Mouse (Mus musculus): Measurements from ENCODE around the gene Folr2. TPM values are rescaled to one million over a fixed set of nuclear protein-coding genes. Genes with fewer than 3 reads are reported as not detected.

Folr2 gene
- polyA plus RNA-seq, 2 experiments from 2014 or later = not detected

DNA sequence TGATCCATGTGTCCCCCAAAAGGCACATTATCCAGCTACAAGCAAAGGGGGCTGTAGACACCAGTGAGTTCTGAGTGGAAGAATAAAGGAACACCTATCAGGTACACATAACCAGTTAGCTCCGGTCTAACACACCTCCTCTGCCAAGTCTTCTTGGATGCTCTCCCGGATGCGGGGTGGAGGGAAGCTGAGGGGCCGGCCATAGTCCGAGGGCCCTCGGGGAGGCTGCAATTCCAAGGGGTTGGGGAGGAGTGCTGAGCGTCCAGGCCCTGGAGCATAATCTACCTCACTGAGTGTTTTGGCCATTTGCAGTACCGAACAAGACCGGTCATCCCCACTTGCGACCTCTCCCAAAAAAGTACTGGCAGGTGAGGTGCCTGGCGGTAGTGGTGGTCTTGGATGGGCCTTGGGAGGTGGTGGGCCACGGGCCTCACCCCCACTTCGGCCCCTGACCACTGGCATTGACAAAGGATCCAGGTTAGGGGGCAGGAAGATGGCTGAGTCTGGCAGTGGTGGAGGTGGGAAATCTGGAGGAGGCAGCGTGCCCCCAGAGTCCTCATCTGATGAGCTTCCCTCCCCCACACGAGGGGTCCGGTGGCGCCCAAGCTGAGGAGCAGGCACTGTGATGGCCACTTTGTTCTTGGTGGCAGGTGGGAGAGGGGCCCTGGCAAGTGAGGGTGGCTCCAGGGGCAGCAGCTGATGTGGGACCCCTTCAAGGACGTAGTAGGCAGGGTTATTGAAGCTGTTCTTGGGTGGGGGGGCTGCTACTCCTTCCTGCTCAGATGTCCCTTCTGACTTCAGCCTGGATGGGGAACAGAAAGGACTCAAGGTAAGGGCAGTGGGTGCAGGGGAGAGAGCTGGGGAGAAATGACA lies 33.0 kb downstream of the Folr2 start:
- no peak for ATAC-seq

DNA sequence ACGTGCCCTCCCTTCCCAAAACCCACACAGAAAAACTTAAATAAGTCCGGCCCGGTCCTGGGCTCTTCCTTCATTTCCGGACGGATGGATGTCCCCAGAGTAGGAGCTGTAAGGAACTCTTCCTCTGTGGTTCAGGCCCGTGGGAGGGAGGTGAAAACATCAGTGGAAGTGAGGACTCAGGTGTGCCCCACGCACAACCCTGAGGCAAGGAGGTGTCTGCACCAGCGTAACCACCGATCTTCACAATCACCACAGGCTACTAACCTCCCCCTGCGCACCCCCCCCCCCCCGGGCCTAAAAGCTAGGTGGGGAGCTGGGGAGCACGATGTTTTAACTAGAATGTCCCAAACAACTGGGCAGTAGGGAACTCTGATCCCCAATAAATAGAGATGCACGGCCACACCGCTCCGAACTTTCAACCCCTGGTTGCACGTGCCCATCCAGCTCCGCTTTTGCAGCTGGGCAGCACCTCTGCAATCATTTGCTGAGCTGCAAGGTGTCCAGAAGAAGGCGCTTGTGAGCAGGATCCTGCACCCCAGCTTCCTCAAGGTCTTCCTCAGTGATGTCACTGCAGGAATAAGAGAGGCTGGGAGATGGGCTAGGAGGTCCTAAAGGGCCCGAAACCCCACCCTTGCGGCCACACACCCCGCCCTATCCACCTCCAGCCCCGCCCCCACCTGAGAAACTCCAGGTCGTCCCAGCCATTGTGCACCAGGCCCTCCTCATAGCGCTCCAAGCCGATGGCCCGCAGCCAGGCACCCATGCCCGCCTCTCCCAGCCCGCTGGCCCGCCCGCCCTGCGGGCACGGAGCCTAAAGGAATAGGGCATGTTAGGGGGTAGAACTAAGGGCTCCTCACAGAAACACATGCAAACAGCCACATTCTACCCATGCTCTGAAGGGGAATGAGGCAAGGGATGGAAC lies 33.9 kb downstream of the Folr2 start:
- ATAC-seq = no peak

DNA sequence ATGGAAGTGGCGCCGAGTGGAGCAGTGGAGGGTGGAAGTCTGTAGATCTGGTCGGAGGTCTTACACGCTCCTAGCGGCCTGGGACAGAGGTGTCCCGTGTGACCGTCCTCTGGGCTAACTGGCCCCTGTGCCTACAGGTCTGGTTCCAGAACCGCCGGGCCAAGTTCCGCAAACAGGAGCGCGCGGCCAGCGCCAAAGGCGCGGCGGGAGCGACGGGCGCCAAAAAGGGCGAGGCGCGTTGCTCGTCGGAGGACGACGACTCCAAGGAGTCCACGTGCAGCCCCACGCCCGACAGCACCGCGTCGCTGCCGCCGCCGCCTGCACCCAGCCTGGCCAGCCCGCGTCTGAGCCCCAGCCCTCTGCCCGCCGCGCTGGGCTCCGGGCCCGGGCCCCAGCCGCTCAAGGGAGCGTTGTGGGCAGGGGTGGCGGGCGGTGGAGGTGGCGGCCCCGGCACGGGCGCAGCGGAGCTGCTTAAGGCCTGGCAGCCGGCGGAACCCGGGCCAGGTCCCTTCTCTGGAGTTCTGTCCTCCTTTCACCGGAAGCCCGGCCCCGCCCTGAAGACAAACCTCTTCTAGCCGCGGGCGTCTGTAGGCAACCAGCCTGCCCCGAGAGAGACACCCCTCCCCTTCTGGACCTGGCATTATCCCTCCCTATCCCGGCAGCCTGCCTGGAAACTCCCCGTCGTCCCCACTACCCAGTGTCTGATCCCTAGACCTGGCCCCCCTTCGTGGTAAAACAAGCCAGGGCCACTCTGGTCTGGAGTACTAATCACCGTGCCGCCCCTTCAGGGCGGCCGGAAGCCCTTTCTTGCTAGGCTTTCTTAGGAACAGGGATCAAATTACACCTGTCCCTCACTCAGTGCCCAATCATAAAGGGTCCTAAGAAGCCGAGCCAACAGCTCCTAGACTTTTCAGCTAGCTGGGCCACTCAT lies 35.2 kb downstream of the Folr2 start:
- peak; percentile 77 for ATAC-seq

DNA sequence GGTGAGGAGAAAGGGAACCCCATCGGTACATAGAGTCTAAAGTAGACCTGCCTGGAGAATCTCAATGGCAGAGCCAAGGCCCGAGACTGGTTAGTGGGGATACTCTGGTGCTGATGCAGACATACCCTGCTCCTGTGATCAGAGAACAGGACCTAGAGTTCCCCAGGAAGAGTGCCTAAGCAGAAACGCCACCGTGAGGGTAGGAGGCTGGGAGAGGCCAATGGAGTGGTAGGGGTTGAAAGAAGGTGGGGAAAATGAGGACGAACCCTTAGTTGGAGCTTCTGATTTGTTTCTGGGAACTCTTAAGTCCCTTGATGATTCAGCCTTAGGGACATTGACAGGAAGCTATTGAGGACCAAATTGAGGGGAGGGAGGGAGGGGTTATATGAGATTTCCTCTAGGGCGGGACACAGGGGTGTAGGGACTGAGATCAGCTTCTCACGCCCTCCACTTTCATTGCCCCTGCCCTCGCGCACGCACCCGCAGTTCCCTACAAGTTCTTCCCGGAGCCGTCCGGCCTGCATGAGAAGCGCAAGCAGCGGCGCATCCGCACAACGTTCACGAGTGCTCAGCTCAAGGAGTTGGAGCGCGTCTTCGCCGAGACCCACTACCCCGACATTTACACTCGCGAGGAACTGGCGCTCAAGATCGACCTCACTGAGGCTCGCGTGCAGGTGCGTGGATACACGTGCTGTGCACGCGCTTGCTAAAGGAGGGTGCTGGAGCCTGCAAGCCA lies 36.5 kb downstream of the Folr2 start:
- ATAC-seq = no peak

DNA sequence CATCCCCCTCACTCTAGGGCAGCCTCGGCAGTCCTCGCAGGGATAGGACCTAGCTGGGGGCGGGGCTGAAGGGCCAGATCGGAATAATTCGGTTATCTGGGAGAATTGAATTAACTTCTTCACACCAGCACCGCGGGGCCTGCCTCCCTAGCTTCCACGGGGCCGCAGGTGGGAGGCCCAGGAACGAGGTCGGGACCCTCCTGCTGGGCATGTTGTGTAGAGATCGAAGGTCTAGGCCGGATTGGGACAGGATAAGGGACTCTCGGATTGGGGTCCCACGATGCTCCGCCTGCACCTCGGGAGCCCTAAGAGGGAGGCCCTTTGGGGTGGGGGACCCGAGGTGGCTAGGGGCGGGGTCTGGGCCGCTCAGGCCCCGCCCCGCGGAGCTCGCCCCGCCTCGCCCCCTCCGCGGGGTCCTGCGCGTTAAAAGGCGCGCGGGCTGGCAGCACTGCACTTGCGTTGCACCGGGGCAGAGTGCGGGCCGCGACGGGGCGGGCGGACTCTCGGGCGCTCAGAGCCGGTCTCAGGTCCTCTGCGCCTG lies 39.1 kb downstream of the Folr2 start, which contains the start of gene Phox2a:
Gene Phox2a (plus strand): TSS at position 453 of the 541 bp plus-strand sequence.
- no peak for ATAC-seq

Other genes with a start within 250 kb of the Folr2 start
- gene Clpb, start 193.6 kb downstream of the Folr2 start, polyA plus RNA-seq (2017; shearing (Covaris generic)) = 10 to 100 TPM in 1 of 2 experiments, 1 to 10 TPM in 1; 8.8 to 13.3 TPM
- not detected for gene Phox2a, start 38.9 kb downstream of the Folr2 start, polyA plus RNA-seq (2017; shearing (Covaris generic))
- 1 to 10 TPM; 1.5 to 2.6 TPM for gene Inppl1, start 19.0 kb downstream of the Folr2 start, polyA plus RNA-seq (2017; shearing (Covaris generic))
- 10 to 100 TPM; 47.2 to 61.9 TPM for gene Anapc15, start 6.5 kb upstream of the Folr2 start, polyA plus RNA-seq (2017; shearing (Covaris generic))
- not detected for gene Folr1, start 13.6 kb upstream of the Folr2 start, polyA plus RNA-seq (2017; shearing (Covaris generic))
- 100 to 1,000 TPM; 127 to 131 TPM for gene Lamtor1, start 48.7 kb upstream of the Folr2 start, polyA plus RNA-seq (2017; shearing (Covaris generic))
- under 1 TPM in 1 of 2 experiments, not detected in 1; 0.46 TPM for gene Tomt, start 49.2 kb upstream of the Folr2 start, polyA plus RNA-seq (2017; shearing (Covaris generic))
- 1 to 10 TPM; 1.8 to 2.0 TPM for gene Lrrc51, start 76.7 kb upstream of the Folr2 start, polyA plus RNA-seq (2017; shearing (Covaris generic))
- 10 to 100 TPM; 59.1 to 76.8 TPM for gene Numa1, start 76.9 kb upstream of the Folr2 start, polyA plus RNA-seq (2017; shearing (Covaris generic))
- gene Il18bp, start 161.5 kb upstream of the Folr2 start, polyA plus RNA-seq (2017; shearing (Covaris generic)) = 1 to 10 TPM; 5.2 to 8.0 TPM
- gene Rnf121, start 208.3 kb upstream of the Folr2 start, polyA plus RNA-seq (2017; shearing (Covaris generic)) = 10 to 100 TPM; 19.5 to 20.2 TPM
- 10 to 100 TPM; 14.4 to 15.2 TPM for gene Xndc1, start 208.3 kb upstream of the Folr2 start, polyA plus RNA-seq (2017; shearing (Covaris generic))
- under 1 TPM in 1 of 2 experiments, not detected in 1; 0.83 TPM for gene Xntrpc, start 208.5 kb upstream of the Folr2 start, polyA plus RNA-seq (2017; shearing (Covaris generic))
- gene Trpc2, start 225.9 kb upstream of the Folr2 start, polyA plus RNA-seq (2017; shearing (Covaris generic)) = under 1 TPM; 0.27 to 0.45 TPM
- not detected for gene Art1, start 244.5 kb upstream of the Folr2 start, polyA plus RNA-seq (2017; shearing (Covaris generic))

All from activated CD4-positive, CD25-positive, alpha-beta regulatory T cell, adult 4 months (primary cell).